27 mouse cellular contexts compared by ENCODE assay signal in genomic region chr4:122979826-122980225, GRCm38 (mm10). TPM values are rescaled to one million over a fixed set of nuclear protein-coding genes. Genes with fewer than 3 reads are reported as not detected.
"Had no signal": no experiment of that assay in that cellular context is flagged by ENCODE, and none has a peak within 500 bp of the region (broad histone marks: within the 10 kb centered on the region; RNA-seq: fewer than 3 reads in every experiment).

No protein-coding gene starts in this region.

- H3K4me2 ChIP-seq: heart, embryonic 12.5 days; hindbrain, embryonic 12.5 days; hindbrain, embryonic 14.5 days; limb, embryonic 12.5 days had no signal

- H3K9me3 ChIP-seq: heart, embryonic 10.5 days; heart, embryonic 12.5 days; hindbrain, embryonic 10.5 days; hindbrain, embryonic 12.5 days; limb, embryonic 10.5 days; limb, embryonic 12.5 days had no signal

- ATAC-seq: hindbrain, embryonic 16.5 days; inflammation-experienced regulatory T-cells, adult 6 months; intestine, embryonic 16.5 days had no signal

- DNase-seq: gastrocnemius, adult 2 months; gastrocnemius, postnatal 10 days; gastrocnemius, postnatal 25 days; heart, adult 18-20 months; heart, postnatal 10 days; heart, postnatal 4 days; kidney, adult 18-20 months; kidney, adult 8-10 months; kidney, postnatal 10 days; kidney, postnatal 4 days; liver had no signal

- H3K36me3 ChIP-seq: heart, embryonic 10.5 days; heart, embryonic 12.5 days; hindbrain, embryonic 10.5 days; hindbrain, embryonic 12.5 days; limb, embryonic 10.5 days; limb, embryonic 12.5 days had no signal

- H3K4me3 ChIP-seq: gastrocnemius, adult 2 months; heart, embryonic 10.5 days; heart, embryonic 12.5 days; hindbrain, embryonic 10.5 days; hindbrain, embryonic 12.5 days; layer of hippocampus, adult 2 months; left cerebral cortex, adult 2 months; limb, embryonic 10.5 days; limb, embryonic 12.5 days had no signal

- H3K9ac ChIP-seq: heart, embryonic 12.5 days; hindbrain, embryonic 12.5 days; hindbrain, embryonic 14.5 days; limb, embryonic 12.5 days; liver, embryonic 14.5 days had no signal

- H3K27ac ChIP-seq: gastrocnemius, adult 2 months; heart, embryonic 10.5 days; hindbrain, embryonic 10.5 days; hindbrain, embryonic 12.5 days; hindbrain, embryonic 14.5 days; layer of hippocampus, adult 2 months; left cerebral cortex, adult 2 months; limb, embryonic 10.5 days; limb, embryonic 12.5 days; liver, embryonic 14.5 days had no signal

RNA-seq across cellular contexts. Expression of gene Mycl, which starts 15.6 kb away (rescaled TPM):
- polyA plus RNA-seq: inflammation-experienced regulatory T-cells, adult 6 months had no signal

RNA-seq across cellular contexts. Expression of gene Mfsd2a, which starts 18.8 kb away (rescaled TPM):
- total RNA-seq: granulocyte monocyte progenitor cell, adult 5-6 weeks; heart, adult 8-10 months; heart, postnatal 25 days had no signal
